Mouse (Mus musculus): Measurements from ENCODE around the gene Glb1l2. TPM values are rescaled to one million over a fixed set of nuclear protein-coding genes. Genes with fewer than 3 reads are reported as not detected.
A peak's percentile ranks its signal among the peaks of the same experiment; 100 is the strongest.

The Glb1l2 gene
- total RNA-seq (2021): 10 to 100 TPM; 12.9 to 13.1 TPM
- long read RNA-seq, experiment 1, transcript Glb1l2-202 (19 exons, 3,688 nt): major isoform, 8 of 10 reads
- long read RNA-seq, experiment 1, partial matches to known transcripts: 1 of 10 reads
- long read RNA-seq, experiment 1, other reads (novel, unspliced or antisense): 1 of 10 reads
- long read RNA-seq, experiment 2, transcript Glb1l2-202 (19 exons, 3,688 nt): major isoform, 10 of 11 reads
- long read RNA-seq, experiment 2, partial matches to known transcripts: 0 of 11 reads
- long read RNA-seq, experiment 2, other reads (novel, unspliced or antisense): 1 of 11 reads

- DNase-seq: peak; percentile 96
These were observed at the start of gene Glb1l2 for GRCm38 (mm10) chr9:26805935-26806666. Gene Glb1l2 (minus strand): TSS chr9:26806468.

GRCm38 (mm10) chr9:26831089-26831488 is 24.8 kb upstream of the Glb1l2 start:
- no peak for DNase-seq

GRCm38 (mm10) chr9:26819942-26820341 is 13.7 kb upstream of the Glb1l2 start:
- peak; percentile 6 for DNase-seq

GRCm38 (mm10) chr9:26808735-26809134 is 2.5 kb upstream of the Glb1l2 start:
- no peak for DNase-seq

- DNase-seq: no peak
These were observed 1.9 kb downstream of the Glb1l2 start for GRCm38 (mm10) chr9:26804321-26804720.

- no peak for DNase-seq
These were observed 5.9 kb downstream of the Glb1l2 start for GRCm38 (mm10) chr9:26800357-26800756.

GRCm38 (mm10) chr9:26798731-26799130 is 7.5 kb downstream of the Glb1l2 start:
- DNase-seq: no peak

- DNase-seq: no peak
These were observed 8.1 kb downstream of the Glb1l2 start for GRCm38 (mm10) chr9:26798205-26798604.

- DNase-seq: no peak
These were observed 13.4 kb downstream of the Glb1l2 start for GRCm38 (mm10) chr9:26792829-26793228.

- DNase-seq: no peak
These were observed 22.8 kb downstream of the Glb1l2 start for GRCm38 (mm10) chr9:26783414-26783975.

- no peak for DNase-seq
These were observed 27.8 kb downstream of the Glb1l2 start for GRCm38 (mm10) chr9:26778421-26778820.

- DNase-seq: peak; percentile 57
These were observed 30.0 kb downstream of the Glb1l2 start for GRCm38 (mm10) chr9:26776122-26776902.

- DNase-seq: no peak
These were observed 30.6 kb downstream of the Glb1l2 start for GRCm38 (mm10) chr9:26775700-26776099.

GRCm38 (mm10) chr9:26768181-26768580 is 38.1 kb downstream of the Glb1l2 start:
- no peak for DNase-seq

GRCm38 (mm10) chr9:26762477-26762876 is 43.8 kb downstream of the Glb1l2 start:
- DNase-seq: no peak

GRCm38 (mm10) chr9:26760576-26760975 is 45.7 kb downstream of the Glb1l2 start:
- DNase-seq: no peak

- DNase-seq: peak; percentile 48
These were observed 46.2 kb downstream of the Glb1l2 start for GRCm38 (mm10) chr9:26760081-26760480.

- DNase-seq: no peak
These were observed 57.4 kb downstream of the Glb1l2 start for GRCm38 (mm10) chr9:26748893-26749292.

GRCm38 (mm10) chr9:26747121-26747520 is 59.1 kb downstream of the Glb1l2 start:
- no peak for DNase-seq

- no peak for DNase-seq
These were observed 63.5 kb downstream of the Glb1l2 start for GRCm38 (mm10) chr9:26742817-26743216.

GRCm38 (mm10) chr9:26737116-26737515 is 69.2 kb downstream of the Glb1l2 start:
- DNase-seq: no peak

- no peak for DNase-seq
These were observed 72.3 kb downstream of the Glb1l2 start for GRCm38 (mm10) chr9:26733986-26734385.
